Mouse (Mus musculus) spleen, adult 2 months (tissue): ENCODE measurements at regions not wholly inside any gene's neighbourhood (a gene's known extent, or its start where the extent isn't known, plus 50 kb on each side); places are given as distances from the start of the nearest gene placed in this dataset.

Experiments used
- DNase-seq, 2 experiments: peaks; one replicate each; pipeline versions ENCODE4 v3.0.0 to v3.0.0-alpha.2; 2012 to 2021; ENCODE audit warnings: low spot score in 2 of 2, low read depth in 1 of 2
- H3K27ac ChIP-seq: fragments of 200-500 bp; 2 replicates; pipeline ENCODE4 v1.5.1; 2012; ENCODE audit warnings: low read length, inconsistent platforms; ENCODE audit not compliant: insufficient read depth
- H3K27me3 ChIP-seq: fragments of 200-500 bp; 2 replicates; pipeline ENCODE4 v1.6.1; 2012; ENCODE audit warnings: mild to moderate bottlenecking, moderate library complexity, low read length, inconsistent platforms; ENCODE audit not compliant: control insufficient read depth, insufficient read depth
- H3K36me3 ChIP-seq: fragments of 200-500 bp; 2 replicates; pipeline ENCODE4 v1.6.1; 2012; ENCODE audit warnings: mild to moderate bottlenecking, low read length, inconsistent platforms; ENCODE audit not compliant: control insufficient read depth, insufficient read depth
- H3K4me1 ChIP-seq: fragments of 200-500 bp; 2 replicates; pipeline ENCODE4 v1.6.1; 2011; ENCODE audit warnings: inconsistent platforms; ENCODE audit not compliant: control insufficient read depth, insufficient read depth, insufficient read length
- H3K4me3 ChIP-seq: fragments of 200-500 bp; 2 replicates; pipeline ENCODE4 v1.5.1; 2011; ENCODE audit warnings: mild to moderate bottlenecking, inconsistent platforms; ENCODE audit not compliant: insufficient read depth, insufficient read length; ENCODE audit errors: extremely low read depth
- CTCF ChIP-seq: fragments of 200-500 bp; IDR thresholded peaks from 2 replicates; pipeline ENCODE4 v1.5.1; 2011; ENCODE audit warnings: mild to moderate bottlenecking, inconsistent platforms; ENCODE audit not compliant: insufficient read depth, insufficient read length, insufficient replicate concordance; ENCODE audit errors: extremely low read depth
- POLR2A ChIP-seq: fragments of 200-500 bp; IDR thresholded peaks from 2 replicates; pipeline ENCODE4 v1.6.1; 2011; ENCODE audit warnings: low read depth, low read length, inconsistent platforms
- WGBS: fragments of 180-500 bp; shearing (Covaris S2); methylation state at CpG from one replicate; pipeline ENCODE4 v1.1.7; 2018; 5-methylcytosine and 5-hydroxymethylcytosine counted together

- 81% methylated on average over 5 of the region's 5 CpGs for WGBS
- no peak overlapping the region for H3K4me3 ChIP-seq
- TF ChIP-seq POLR2A = no peak
- TF ChIP-seq CTCF = no peak
Measured at GRCm38 (mm10) chr6:100412486-100412885, 125.2 kb upstream of the Rybp start.

GRCm38 (mm10) chr6:100411968-100412367 is 124.7 kb upstream of the Rybp start:
- DNase-seq = no peak
- 93% methylated on average over 4 of the region's 4 CpGs for WGBS
- H3K4me3 ChIP-seq = no peak overlapping the region
- no peaks in the 10 kb centered on the region for H3K27me3 ChIP-seq
- H3K27ac ChIP-seq = no peak overlapping the region
- H3K36me3 ChIP-seq = no peaks in the 10 kb centered on the region
- peaks cover 20% of the 10 kb centered on the region; the same call in 1 of the 2 replicates for H3K4me1 ChIP-seq
- TF ChIP-seq CTCF = no peak
- no peak for TF ChIP-seq POLR2A

More at GRCm38 (mm10) chr6:100412486-100412885, 125.2 kb upstream of the Rybp start:
- H3K4me1 ChIP-seq = peaks cover 20% of the 10 kb centered on the region; the same call in 1 of the 2 replicates
- H3K27me3 ChIP-seq = no peaks in the 10 kb centered on the region
- no peak for DNase-seq
- H3K36me3 ChIP-seq = no peaks in the 10 kb centered on the region
- H3K27ac ChIP-seq = no peak overlapping the region

GRCm38 (mm10) chr6:100410067-100410631 is 122.9 kb upstream of the Rybp start:
- no peak for DNase-seq
- no peaks in the 10 kb centered on the region for H3K36me3 ChIP-seq
- 77% methylated on average over 8 of the region's 8 CpGs for WGBS
- no peak overlapping the region for H3K4me3 ChIP-seq
- H3K4me1 ChIP-seq = peaks cover 5% of the 10 kb centered on the region; the same call in 1 of the 2 replicates
- H3K27me3 ChIP-seq = no peaks in the 10 kb centered on the region
- TF ChIP-seq POLR2A (no peak), CTCF (no peak)
- H3K27ac ChIP-seq = no peak overlapping the region

DNA sequence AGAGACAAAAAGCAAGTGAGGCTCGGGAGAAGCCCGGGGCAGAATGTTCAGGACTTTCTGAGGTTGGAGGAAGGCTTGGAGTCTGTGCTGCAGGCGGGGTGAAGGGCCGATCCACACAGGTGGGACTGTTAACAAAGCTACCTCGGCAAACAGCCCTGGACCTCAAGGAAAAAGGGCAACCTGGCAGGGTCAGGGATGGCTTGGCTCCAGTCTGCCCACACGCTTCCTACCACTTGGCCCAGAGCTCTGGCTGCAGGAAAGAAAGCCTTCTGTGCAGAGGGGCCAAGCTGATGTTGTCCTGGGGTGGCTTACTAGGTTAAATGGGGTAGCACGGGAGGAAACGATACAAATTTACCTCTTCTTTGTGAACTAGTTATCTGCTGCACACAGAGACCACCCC is 121.5 kb upstream of the Rybp start:
- Histone ChIP-seq H3K27ac (no peak overlapping the region), H3K36me3 (no peaks in the 10 kb centered on the region), H3K4me3 (no peak overlapping the region), H3K4me1 (no peaks in the 10 kb centered on the region), H3K27me3 (no peaks in the 10 kb centered on the region)
- 82% methylated on average over 8 of the region's 8 CpGs for WGBS
- DNase-seq = no peak
- TF ChIP-seq CTCF (no peak), POLR2A (no peak)

DNA sequence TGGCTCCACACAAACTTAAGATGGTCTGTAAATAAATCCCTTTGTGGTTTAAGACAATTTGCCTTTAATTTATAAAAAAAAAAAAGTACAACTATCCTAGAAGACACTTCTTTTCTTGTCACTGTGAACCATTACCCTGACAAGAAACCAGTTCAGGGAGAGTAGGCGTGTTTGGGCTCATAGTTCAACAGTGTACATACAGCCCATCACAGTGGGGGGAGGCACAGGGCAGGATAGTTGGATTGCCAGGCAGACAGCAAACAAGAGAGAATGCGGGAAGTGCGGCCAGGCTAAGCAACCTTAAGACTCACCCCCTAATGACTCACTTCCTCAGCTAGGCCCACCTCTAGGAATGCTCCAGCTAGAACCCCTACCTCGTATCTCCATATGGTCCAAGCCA is 119.2 kb upstream of the Rybp start:
- Histone ChIP-seq H3K27me3 (no peaks in the 10 kb centered on the region), H3K4me3 (no peak overlapping the region), H3K4me1 (no peaks in the 10 kb centered on the region), H3K27ac (no peak overlapping the region), H3K36me3 (no peaks in the 10 kb centered on the region)
- TF ChIP-seq CTCF (no peak), POLR2A (no peak)
- WGBS = 91% methylated on average over 4 of the region's 4 CpGs
- no peak for DNase-seq

DNA sequence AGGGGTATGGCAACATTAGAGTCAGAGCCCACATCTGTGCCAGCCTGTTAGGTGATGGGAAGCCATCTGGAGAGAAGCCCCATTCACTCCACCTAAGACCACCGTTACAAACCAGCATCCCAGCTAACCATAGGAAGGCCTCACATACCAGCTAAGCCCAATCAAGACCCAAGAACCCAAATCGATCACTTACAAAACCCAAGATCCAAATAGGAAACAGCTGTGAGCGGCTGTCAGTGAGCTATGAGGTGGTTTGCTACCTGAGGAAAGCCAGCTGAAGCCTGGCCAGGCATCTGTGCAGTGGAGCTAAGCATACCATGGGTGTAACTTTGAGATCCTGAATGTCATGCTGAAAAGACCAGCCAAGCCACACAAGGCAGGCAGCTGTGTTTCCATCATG is 116.9 kb upstream of the Rybp start:
- no peaks in the 10 kb centered on the region for H3K36me3 ChIP-seq
- H3K4me1 ChIP-seq = no peaks in the 10 kb centered on the region
- H3K4me3 ChIP-seq = no peak overlapping the region
- H3K27me3 ChIP-seq = no peaks in the 10 kb centered on the region
- no peak overlapping the region for H3K27ac ChIP-seq
- WGBS = 91% methylated on average over 3 of the region's 3 CpGs
- TF ChIP-seq CTCF (no peak), POLR2A (no peak)
- DNase-seq = no peak

GRCm38 (mm10) chr6:100402716-100403115 is 115.4 kb upstream of the Rybp start:
- Histone ChIP-seq H3K36me3 (no peaks in the 10 kb centered on the region), H3K27ac (no peak overlapping the region), H3K4me1 (no peaks in the 10 kb centered on the region), H3K27me3 (no peaks in the 10 kb centered on the region), H3K4me3 (no peak overlapping the region)
- no peak for DNase-seq
- WGBS = 28% methylated on average over 4 of the region's 4 CpGs
- TF ChIP-seq POLR2A (no peak), CTCF (no peak)
